Mouse (Mus musculus) lung, embryonic 14.5 days (tissue): ENCODE measurements around the gene Prkcz. TPM values are rescaled to one million over a fixed set of nuclear protein-coding genes. Genes with fewer than 3 reads are reported as not detected.

ENCODE experiments used
- ATAC-seq: fragments of 200-750 bp; cut with Nextera tagmentation; 2 replicates; pipeline ENCODE4 v1.8.0; 2017; ENCODE audit warnings: mild to moderate bottlenecking, moderate TSS enrichment, moderate library complexity; ENCODE audit not compliant: insufficient read depth
- DNase-seq: peaks from one replicate; pipeline ENCODE4 v3.0.0-alpha.2; 2015
- H3K27ac ChIP-seq: fragments of 300-500 bp; sonication (generic); 2 replicates; pipeline ENCODE4 v1.5.1; 2014; ENCODE audit warnings: low read depth, mild to moderate bottlenecking, moderate library complexity
- H3K27me3 ChIP-seq: fragments of 300-500 bp; sonication (generic); 2 replicates; pipeline ENCODE4 v1.6.1; 2014; ENCODE audit warnings: low read length, control low read depth; ENCODE audit not compliant: insufficient read depth
- H3K36me3 ChIP-seq: fragments of 300-500 bp; sonication (generic); 2 replicates; pipeline ENCODE4 v1.6.1; 2014; ENCODE audit warnings: control low read depth; ENCODE audit not compliant: insufficient read depth
- H3K4me1 ChIP-seq: fragments of 300-500 bp; sonication (generic); 2 replicates; pipeline ENCODE4 v1.6.1; 2014; ENCODE audit warnings: antibody characterized with exemption, control low read depth; ENCODE audit not compliant: insufficient read depth
- H3K4me2 ChIP-seq: fragments of 300-500 bp; sonication (generic); 2 replicates; pipeline ENCODE4 v1.6.1; 2014; ENCODE audit warnings: mild to moderate bottlenecking
- H3K4me3 ChIP-seq: fragments of 300-500 bp; sonication (generic); 2 replicates; pipeline ENCODE4 v1.5.1; 2014; ENCODE audit warnings: low read depth, low read length
- H3K9ac ChIP-seq: fragments of 300-500 bp; sonication (generic); 2 replicates; pipeline ENCODE4 v1.6.1; 2014
- H3K9me3 ChIP-seq: fragments of 300-500 bp; sonication (generic); 2 replicates; pipeline ENCODE4 v1.6.1; 2016; ENCODE audit warnings: low read depth, low read length, control low read depth
- CTCF ChIP-seq: IDR thresholded peaks from 2 replicates; pipeline ENCODE4 v1.5.1; 2016; ENCODE audit warnings: antibody characterized with exemption, low read depth
- WGBS: fragments of 180-500 bp; shearing (Covaris S2); extraction: QIAGEN DNeasy Blood & Tissue Kit; methylation state at CpG from one replicate; pipeline ENCODE4 v1.1.7; 2014; 5-methylcytosine and 5-hydroxymethylcytosine counted together
- polyA plus RNA-seq: library from polyadenylated mRNA; unstranded; fragments of >200 nt; fragmentation: Nextera tagmentation; extraction: Ambion mirVana; gene quantifications from 2 replicates; pipeline ENCODE4 v1.2.1, GENCODE M21; 2014

The Prkcz gene
- polyA plus RNA-seq, 1 experiment from 2014 or later, result 12.7 TPM

GRCm38 (mm10) chr4:155359560-155360464, 1.3 kb downstream of the Prkcz start:
- DNase-seq, result peak; percentile 5
- ATAC-seq, result no peak
- Histone ChIP-seq H3K9ac (no peak overlapping the region), H3K4me2 (peak overlapping the region; percentile 59), H3K4me1 (no peaks in the 10 kb centered on the region; the same call in 1 of the 2 replicates), H3K27ac (no peak overlapping the region), H3K4me3 (peak overlapping the region; percentile 45; the same call in 1 of the 2 replicates), H3K9me3 (no peaks in the 10 kb centered on the region), H3K36me3 (no peaks in the 10 kb centered on the region), H3K27me3 (peaks cover 39% of the 10 kb centered on the region)
- WGBS, result 30% methylated on average over 12 of the region's 12 CpGs
- TF ChIP-seq CTCF, result no peak

- no peak for ATAC-seq
- no peak overlapping the region for H3K27ac ChIP-seq
- no peaks in the 10 kb centered on the region for H3K9me3 ChIP-seq
- 48% methylated on average over 2 of the region's 2 CpGs for WGBS
- no peak overlapping the region for H3K4me3 ChIP-seq
- H3K4me2 ChIP-seq, result no peak overlapping the region
- no peaks in the 10 kb centered on the region; the same call in 1 of the 2 replicates for H3K4me1 ChIP-seq
- peaks cover 31% of the 10 kb centered on the region for H3K27me3 ChIP-seq
- no peak overlapping the region for H3K9ac ChIP-seq
- H3K36me3 ChIP-seq, result no peaks in the 10 kb centered on the region
- no peak for DNase-seq
- TF ChIP-seq CTCF, result peak; percentile 48
Observed at GRCm38 (mm10) chr4:155357601-155358000, 3.6 kb downstream of the Prkcz start.

- Histone ChIP-seq H3K4me2 (no peak overlapping the region), H3K9me3 (no peaks in the 10 kb centered on the region), H3K27ac (no peak overlapping the region), H3K36me3 (no peaks in the 10 kb centered on the region), H3K4me1 (no peaks in the 10 kb centered on the region; the same call in 1 of the 2 replicates), H3K27me3 (peaks cover 19% of the 10 kb centered on the region), H3K4me3 (no peak overlapping the region), H3K9ac (no peak overlapping the region)
- no peak for TF ChIP-seq CTCF
- ATAC-seq (no peak), DNase-seq (no peak)
- WGBS, result 75% methylated on average over 10 of the region's 10 CpGs
Observed at GRCm38 (mm10) chr4:155356354-155356753, 4.8 kb downstream of the Prkcz start.

GRCm38 (mm10) chr4:155354546-155354945, 6.6 kb downstream of the Prkcz start:
- no peak for DNase-seq
- peaks cover under 1% of the 10 kb centered on the region; the same call in 1 of the 2 replicates for H3K27me3 ChIP-seq
- no peak for TF ChIP-seq CTCF
- no peaks in the 10 kb centered on the region for H3K4me1 ChIP-seq
- no peak overlapping the region for H3K4me2 ChIP-seq
- no peaks in the 10 kb centered on the region for H3K36me3 ChIP-seq
- no peak for ATAC-seq
- no peaks in the 10 kb centered on the region for H3K9me3 ChIP-seq
- no peak overlapping the region for H3K9ac ChIP-seq
- WGBS, result 67% methylated on average over 7 of the region's 7 CpGs
- H3K4me3 ChIP-seq, result no peak overlapping the region
- no peak overlapping the region for H3K27ac ChIP-seq

GRCm38 (mm10) chr4:155354035-155354434, 7.1 kb downstream of the Prkcz start:
- H3K27ac ChIP-seq, result no peak overlapping the region
- no peak for TF ChIP-seq CTCF
- no peaks in the 10 kb centered on the region for H3K9me3 ChIP-seq
- H3K9ac ChIP-seq, result no peak overlapping the region
- 73% methylated on average over 6 of the region's 6 CpGs for WGBS
- no peaks in the 10 kb centered on the region for H3K27me3 ChIP-seq
- H3K4me3 ChIP-seq, result no peak overlapping the region
- H3K36me3 ChIP-seq, result no peaks in the 10 kb centered on the region
- ATAC-seq (no peak), DNase-seq (no peak)
- H3K4me1 ChIP-seq, result no peaks in the 10 kb centered on the region
- no peak overlapping the region for H3K4me2 ChIP-seq

- no peak overlapping the region for H3K4me2 ChIP-seq
Observed at GRCm38 (mm10) chr4:155352581-155352980, 8.6 kb downstream of the Prkcz start.

GRCm38 (mm10) chr4:155346350-155346749, 14.8 kb downstream of the Prkcz start:
- peak; percentile 28 for DNase-seq
- no peak for ATAC-seq
- Histone ChIP-seq H3K9me3 (no peaks in the 10 kb centered on the region), H3K4me2 (no peak overlapping the region), H3K27me3 (peaks cover 25% of the 10 kb centered on the region), H3K4me3 (no peak overlapping the region), H3K36me3 (no peaks in the 10 kb centered on the region), H3K9ac (no peak overlapping the region), H3K27ac (no peak overlapping the region), H3K4me1 (no peaks in the 10 kb centered on the region)
- TF ChIP-seq CTCF, result no peak
- 68% methylated on average over 12 of the region's 12 CpGs for WGBS

More at GRCm38 (mm10) chr4:155352581-155352980, 8.6 kb downstream of the Prkcz start:
- no peaks in the 10 kb centered on the region for H3K9me3 ChIP-seq
- ATAC-seq, result no peak
- 81% methylated on average over 3 of the region's 3 CpGs for WGBS
- H3K4me1 ChIP-seq, result no peaks in the 10 kb centered on the region
- TF ChIP-seq CTCF, result no peak
- no peaks in the 10 kb centered on the region for H3K27me3 ChIP-seq
- no peaks in the 10 kb centered on the region for H3K36me3 ChIP-seq
- H3K4me3 ChIP-seq, result no peak overlapping the region
- DNase-seq, result no peak
- no peak overlapping the region for H3K27ac ChIP-seq
- H3K9ac ChIP-seq, result no peak overlapping the region
